Mouse (Mus musculus): Measurements from ENCODE around the gene Cd72. TPM values are rescaled to one million over a fixed set of nuclear protein-coding genes. Genes with fewer than 3 reads are reported as not detected.
A peak's percentile ranks its signal among the peaks of the same experiment; 100 is the strongest.

The Cd72 gene
- polyA plus RNA-seq, 1 experiment from 2014 or later = 5.5 TPM

GRCm38 (mm10) chr4:43482591-43482990 is 28.2 kb upstream of the Cd72 start:
- Histone ChIP-seq H3K9ac (replicated peaks; ENCODE audit: low read depth, low read length) (no peak overlapping the region), H3K9me3 (ENCODE audit: control insufficient read depth, low read depth, low read length) (no peaks in the 10 kb centered on the region), H3K27ac (ENCODE audit: low read length) (no peak overlapping the region), H3K36me3 (ENCODE audit: control insufficient read depth, insufficient read depth, low read length) (no peaks in the 10 kb centered on the region), H3K27me3 (ENCODE audit: control insufficient read depth, insufficient read depth, low read length) (no peaks in the 10 kb centered on the region), H3K4me3 (ENCODE audit: low read depth, low read length) (no peak overlapping the region), H3K4me1 (ENCODE audit: control insufficient read depth, insufficient read depth, low read length) (no peaks in the 10 kb centered on the region), H3K4me2 (replicated peaks; ENCODE audit: low read depth, low read length) (no peak overlapping the region)
- WGBS = 72% methylated on average over 10 of the region's 10 CpGs
- ATAC-seq (ENCODE audit: insufficient number of reproducible peaks, insufficient read depth, low FRiP score, low read depth) = no peak

- H3K9me3 ChIP-seq (ENCODE audit: control insufficient read depth, low read depth, low read length) = no peaks in the 10 kb centered on the region
- H3K36me3 ChIP-seq (ENCODE audit: control insufficient read depth, insufficient read depth, low read length) = no peaks in the 10 kb centered on the region
- no peak overlapping the region for H3K9ac ChIP-seq (replicated peaks; ENCODE audit: low read depth, low read length)
- WGBS = 69% methylated on average over 7 of the region's 7 CpGs
- no peaks in the 10 kb centered on the region for H3K4me1 ChIP-seq (ENCODE audit: control insufficient read depth, insufficient read depth, low read length)
- no peak overlapping the region for H3K4me2 ChIP-seq (replicated peaks; ENCODE audit: low read depth, low read length)
- H3K27me3 ChIP-seq (ENCODE audit: control insufficient read depth, insufficient read depth, low read length) = no peaks in the 10 kb centered on the region
- H3K4me3 ChIP-seq (ENCODE audit: low read depth, low read length) = no peak overlapping the region
- H3K27ac ChIP-seq (ENCODE audit: low read length) = no peak overlapping the region
- ATAC-seq (ENCODE audit: insufficient number of reproducible peaks, insufficient read depth, low FRiP score, low read depth) = no peak
Measured at GRCm38 (mm10) chr4:43481894-43482456, 27.5 kb upstream of the Cd72 start.

GRCm38 (mm10) chr4:43480985-43481384 is 26.6 kb upstream of the Cd72 start:
- H3K4me1 ChIP-seq (ENCODE audit: control insufficient read depth, insufficient read depth, low read length) = no peaks in the 10 kb centered on the region
- no peak for ATAC-seq (ENCODE audit: insufficient number of reproducible peaks, insufficient read depth, low FRiP score, low read depth)
- 81% methylated on average over 5 of the region's 5 CpGs for WGBS

GRCm38 (mm10) chr4:43478906-43479832 is 24.7 kb upstream of the Cd72 start:
- Histone ChIP-seq H3K36me3 (ENCODE audit: control insufficient read depth, insufficient read depth, low read length) (no peaks in the 10 kb centered on the region), H3K4me2 (replicated peaks; ENCODE audit: low read depth, low read length) (no peak overlapping the region; the same call in 1 of the 2 replicates), H3K27me3 (ENCODE audit: control insufficient read depth, insufficient read depth, low read length) (no peaks in the 10 kb centered on the region), H3K4me3 (ENCODE audit: low read depth, low read length) (no peak overlapping the region), H3K9ac (replicated peaks; ENCODE audit: low read depth, low read length) (no peak overlapping the region), H3K9me3 (ENCODE audit: control insufficient read depth, low read depth, low read length) (no peaks in the 10 kb centered on the region), H3K4me1 (ENCODE audit: control insufficient read depth, insufficient read depth, low read length) (no peaks in the 10 kb centered on the region), H3K27ac (ENCODE audit: low read length) (no peak overlapping the region)
- 44% methylated on average over 24 of the region's 24 CpGs for WGBS
- no peak for ATAC-seq (ENCODE audit: insufficient number of reproducible peaks, insufficient read depth, low FRiP score, low read depth)

More at GRCm38 (mm10) chr4:43480985-43481384, 26.6 kb upstream of the Cd72 start:
- Histone ChIP-seq H3K9me3 (ENCODE audit: control insufficient read depth, low read depth, low read length) (no peaks in the 10 kb centered on the region), H3K4me3 (ENCODE audit: low read depth, low read length) (no peak overlapping the region), H3K4me2 (replicated peaks; ENCODE audit: low read depth, low read length) (no peak overlapping the region), H3K36me3 (ENCODE audit: control insufficient read depth, insufficient read depth, low read length) (no peaks in the 10 kb centered on the region), H3K27ac (ENCODE audit: low read length) (no peak overlapping the region), H3K27me3 (ENCODE audit: control insufficient read depth, insufficient read depth, low read length) (no peaks in the 10 kb centered on the region), H3K9ac (replicated peaks; ENCODE audit: low read depth, low read length) (no peak overlapping the region)

- H3K9ac ChIP-seq (replicated peaks; ENCODE audit: low read depth, low read length) = no peak overlapping the region
- H3K9me3 ChIP-seq (ENCODE audit: control insufficient read depth, low read depth, low read length) = no peaks in the 10 kb centered on the region
- H3K4me2 ChIP-seq (replicated peaks; ENCODE audit: low read depth, low read length) = peak overlapping the region; percentile 39
- peak overlapping the region; percentile 17; the same call in 1 of the 2 replicates for H3K4me3 ChIP-seq (ENCODE audit: low read depth, low read length)
- peak overlapping the region; percentile 27 for H3K27ac ChIP-seq (ENCODE audit: low read length)
- no peaks in the 10 kb centered on the region for H3K36me3 ChIP-seq (ENCODE audit: control insufficient read depth, insufficient read depth, low read length)
- H3K27me3 ChIP-seq (ENCODE audit: control insufficient read depth, insufficient read depth, low read length) = no peaks in the 10 kb centered on the region
- H3K4me1 ChIP-seq (ENCODE audit: control insufficient read depth, insufficient read depth, low read length) = no peaks in the 10 kb centered on the region
- 51% methylated on average over 8 of the region's 8 CpGs for WGBS
- 0 out of 2 replicates have a peak, but pooled peaks have one; percentile 11 for ATAC-seq (ENCODE audit: insufficient number of reproducible peaks, insufficient read depth, low FRiP score, low read depth)
Measured at GRCm38 (mm10) chr4:43478534-43478858, 24.1 kb upstream of the Cd72 start.

- Histone ChIP-seq H3K4me2 (replicated peaks; ENCODE audit: low read depth, low read length) (peak overlapping the region; percentile 39), H3K9me3 (ENCODE audit: control insufficient read depth, low read depth, low read length) (no peaks in the 10 kb centered on the region), H3K9ac (replicated peaks; ENCODE audit: low read depth, low read length) (no peak overlapping the region), H3K4me1 (ENCODE audit: control insufficient read depth, insufficient read depth, low read length) (no peaks in the 10 kb centered on the region), H3K4me3 (ENCODE audit: low read depth, low read length) (peak overlapping the region; percentile 17; the same call in 1 of the 2 replicates), H3K27me3 (ENCODE audit: control insufficient read depth, insufficient read depth, low read length) (no peaks in the 10 kb centered on the region), H3K36me3 (ENCODE audit: control insufficient read depth, insufficient read depth, low read length) (no peaks in the 10 kb centered on the region), H3K27ac (ENCODE audit: low read length) (peak overlapping the region; percentile 27)
- ATAC-seq (ENCODE audit: insufficient number of reproducible peaks, insufficient read depth, low FRiP score, low read depth) = peak; percentile 86; the same call in 1 of the 2 replicates
- WGBS = 20% methylated on average over 11 of the region's 11 CpGs
Measured at GRCm38 (mm10) chr4:43477857-43478533, 23.6 kb upstream of the Cd72 start.

- WGBS = 76% methylated on average over 4 of the region's 6 CpGs
- no peak overlapping the region for H3K4me3 ChIP-seq (ENCODE audit: low read depth, low read length)
- no peaks in the 10 kb centered on the region for H3K27me3 ChIP-seq (ENCODE audit: control insufficient read depth, insufficient read depth, low read length)
- H3K4me2 ChIP-seq (replicated peaks; ENCODE audit: low read depth, low read length) = no peak overlapping the region
- H3K4me1 ChIP-seq (ENCODE audit: control insufficient read depth, insufficient read depth, low read length) = no peaks in the 10 kb centered on the region
- H3K27ac ChIP-seq (ENCODE audit: low read length) = no peak overlapping the region
- no peak overlapping the region for H3K9ac ChIP-seq (replicated peaks; ENCODE audit: low read depth, low read length)
- H3K36me3 ChIP-seq (ENCODE audit: control insufficient read depth, insufficient read depth, low read length) = no peaks in the 10 kb centered on the region
- ATAC-seq (ENCODE audit: insufficient number of reproducible peaks, insufficient read depth, low FRiP score, low read depth) = no peak
- no peaks in the 10 kb centered on the region for H3K9me3 ChIP-seq (ENCODE audit: control insufficient read depth, low read depth, low read length)
Measured at GRCm38 (mm10) chr4:43476604-43477003, 22.2 kb upstream of the Cd72 start.

GRCm38 (mm10) chr4:43473636-43474035 is 19.2 kb upstream of the Cd72 start:
- Histone ChIP-seq H3K4me1 (ENCODE audit: control insufficient read depth, insufficient read depth, low read length) (no peaks in the 10 kb centered on the region), H3K27me3 (ENCODE audit: control insufficient read depth, insufficient read depth, low read length) (no peaks in the 10 kb centered on the region), H3K9ac (replicated peaks; ENCODE audit: low read depth, low read length) (no peak overlapping the region), H3K4me3 (ENCODE audit: low read depth, low read length) (no peak overlapping the region), H3K27ac (ENCODE audit: low read length) (no peak overlapping the region), H3K9me3 (ENCODE audit: control insufficient read depth, low read depth, low read length) (no peaks in the 10 kb centered on the region), H3K4me2 (replicated peaks; ENCODE audit: low read depth, low read length) (no peak overlapping the region), H3K36me3 (ENCODE audit: control insufficient read depth, insufficient read depth, low read length) (no peaks in the 10 kb centered on the region)
- no peak for ATAC-seq (ENCODE audit: insufficient number of reproducible peaks, insufficient read depth, low FRiP score, low read depth)
- WGBS = 81% methylated on average over 1 of the region's 1 CpGs

Data from stomach, embryonic 14.5 days (tissue).